Mouse (Mus musculus) liver, postnatal 0 days (tissue): ENCODE measurements at regions not wholly inside any gene's neighbourhood (a gene's known extent, or its start where the extent isn't known, plus 50 kb on each side); places are given as distances from the start of the nearest gene placed in this dataset.
A peak's percentile ranks its signal among the peaks of the same experiment; 100 is the strongest.

Experiments used
- ATAC-seq: fragments of 200-750 bp; cut with Nextera tagmentation; 2 replicates; pipeline ENCODE4 v1.8.0; 2017; ENCODE audit warnings: mild to moderate bottlenecking, moderate library complexity
- DNase-seq: peaks from one replicate; pipeline ENCODE4 v3.0.0-alpha.2; 2016
- H3K27ac ChIP-seq: fragments of 300-500 bp; sonication (generic); 2 replicates; pipeline ENCODE4 v1.5.1; 2014; ENCODE audit warnings: antibody characterized with exemption, moderate library complexity, mild to moderate bottlenecking, low read depth
- H3K27me3 ChIP-seq: fragments of 300-500 bp; sonication (generic); 2 replicates; pipeline ENCODE4 v1.6.1; 2014; ENCODE audit warnings: low read length, control low read depth, mixed read lengths; ENCODE audit not compliant: insufficient read depth
- H3K36me3 ChIP-seq: fragments of 300-500 bp; sonication (generic); replicated peaks from 2 replicates; pipeline ENCODE4 v1.6.1; 2014; ENCODE audit warnings: mild to moderate bottlenecking, control low read depth, low read length, moderate library complexity, mixed read lengths; ENCODE audit not compliant: insufficient read depth
- H3K4me1 ChIP-seq: fragments of 300-500 bp; sonication (generic); 2 replicates; pipeline ENCODE4 v1.6.1; 2014; ENCODE audit warnings: antibody characterized with exemption, mild to moderate bottlenecking, control low read depth; ENCODE audit not compliant: insufficient read depth
- H3K4me2 ChIP-seq: fragments of 300-500 bp; sonication (generic); 2 replicates; pipeline ENCODE4 v1.6.1; 2014; ENCODE audit warnings: low read depth, mild to moderate bottlenecking, low read length, moderate library complexity, mixed read lengths
- H3K4me3 ChIP-seq: fragments of 300-500 bp; sonication (generic); 2 replicates; pipeline ENCODE4 v1.5.1; 2014; ENCODE audit warnings: low read depth, low read length
- H3K9ac ChIP-seq: fragments of 300-500 bp; sonication (generic); replicated peaks from 2 replicates; pipeline ENCODE4 v1.6.1; 2014; ENCODE audit warnings: mild to moderate bottlenecking, moderate library complexity
- H3K9me3 ChIP-seq: fragments of 300-500 bp; sonication (generic); 2 replicates; pipeline ENCODE4 v1.6.1; 2016; ENCODE audit warnings: mild to moderate bottlenecking, control low read depth, low read length, mixed read lengths
- CTCF ChIP-seq: sonication (generic); IDR thresholded peaks from 2 replicates; pipeline ENCODE4 v1.5.1; 2016; ENCODE audit warnings: antibody characterized with exemption, low read depth
- EP300 ChIP-seq: IDR thresholded peaks from 2 replicates; pipeline ENCODE4 v1.6.1; 2016; ENCODE audit warnings: antibody characterized with exemption, low read depth, mild to moderate bottlenecking
- WGBS: fragments of 180-500 bp; shearing (Covaris S2); extraction: QIAGEN DNeasy Blood & Tissue Kit; methylation state at CpG from one replicate; pipeline ENCODE4 v1.1.7; 2014; ENCODE audit not compliant: insufficient replicate concordance; 5-methylcytosine and 5-hydroxymethylcytosine counted together

DNA sequence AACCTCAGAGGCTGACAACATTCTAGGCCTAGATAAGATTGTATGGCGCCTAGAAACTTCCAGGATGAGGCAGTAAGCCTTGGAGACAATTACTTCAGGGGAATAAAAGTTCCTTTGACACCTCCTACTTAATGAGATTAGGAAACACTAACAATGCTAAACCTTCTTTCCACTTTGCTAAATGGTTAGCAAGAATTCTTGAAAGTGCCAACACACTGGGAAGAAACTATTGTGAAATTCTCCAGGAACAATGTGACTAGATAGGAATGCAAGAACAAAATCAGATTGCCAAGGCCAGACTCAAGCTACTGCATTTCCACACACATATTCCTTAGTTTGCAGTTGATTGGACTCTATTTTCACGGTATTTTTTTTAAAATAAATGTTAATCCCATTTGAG is 76.0 kb upstream of the Dpyd start:
- Histone ChIP-seq H3K4me1 (no peaks in the 10 kb centered on the region), H3K9me3 (no peaks in the 10 kb centered on the region), H3K9ac (no peak overlapping the region), H3K4me2 (no peak overlapping the region), H3K4me3 (no peak overlapping the region), H3K27ac (no peak overlapping the region), H3K27me3 (no peaks in the 10 kb centered on the region), H3K36me3 (no peaks in the 10 kb centered on the region)
- TF ChIP-seq CTCF (no peak), EP300 (no peak)
- DNase-seq (no peak), ATAC-seq (no peak)
- WGBS: 38% methylated on average over 2 of the region's 2 CpGs

- Histone ChIP-seq H3K4me3 (no peak overlapping the region), H3K27me3 (no peaks in the 10 kb centered on the region), H3K36me3 (no peaks in the 10 kb centered on the region), H3K9me3 (no peaks in the 10 kb centered on the region), H3K4me2 (no peak overlapping the region), H3K27ac (no peak overlapping the region), H3K9ac (no peak overlapping the region), H3K4me1 (no peaks in the 10 kb centered on the region)
- 68% methylated on average over 8 of the region's 8 CpGs for WGBS
- ATAC-seq (no peak), DNase-seq (no peak)
- no peak for TF ChIP-seq CTCF
- no peak for TF ChIP-seq EP300
These were observed 74.5 kb upstream of the Dpyd start for GRCm38 (mm10) chr3:118487408-118487807.

- no peaks in the 10 kb centered on the region for H3K27me3 ChIP-seq
- no peak overlapping the region for H3K9ac ChIP-seq
- TF ChIP-seq EP300: no peak
- no peak for TF ChIP-seq CTCF
- DNase-seq (no peak), ATAC-seq (no peak)
- no peak overlapping the region for H3K4me2 ChIP-seq
- no peaks in the 10 kb centered on the region for H3K36me3 ChIP-seq
- no peak overlapping the region for H3K4me3 ChIP-seq
- H3K27ac ChIP-seq: no peak overlapping the region
- no peaks in the 10 kb centered on the region for H3K4me1 ChIP-seq
- no peaks in the 10 kb centered on the region for H3K9me3 ChIP-seq
- WGBS: 67% methylated on average over 1 of the region's 1 CpGs
These were observed 70.8 kb upstream of the Dpyd start for GRCm38 (mm10) chr3:118491101-118491500.

DNA sequence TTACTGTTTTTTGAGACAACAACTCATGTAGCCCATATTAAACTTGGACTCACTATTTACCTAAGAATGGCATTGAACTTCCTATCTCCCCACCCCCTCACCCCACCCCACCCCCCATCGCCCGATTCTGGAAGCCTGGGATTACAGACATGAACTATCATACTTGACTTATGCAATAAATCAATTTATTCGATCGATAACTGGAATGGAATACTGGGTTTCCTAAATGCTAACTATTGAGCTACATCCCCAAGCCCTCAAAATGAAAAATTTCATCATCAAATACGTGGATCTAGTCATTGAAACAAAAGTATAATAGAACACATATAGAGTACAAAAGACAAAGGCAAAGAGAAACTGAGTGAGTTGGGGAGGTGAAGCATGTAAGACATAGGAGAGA is 70.1 kb upstream of the Dpyd start:
- Histone ChIP-seq H3K9me3 (no peaks in the 10 kb centered on the region), H3K4me1 (no peaks in the 10 kb centered on the region), H3K36me3 (no peaks in the 10 kb centered on the region), H3K4me2 (no peak overlapping the region), H3K9ac (no peak overlapping the region), H3K27me3 (no peaks in the 10 kb centered on the region), H3K27ac (no peak overlapping the region), H3K4me3 (no peak overlapping the region)
- ATAC-seq (no peak), DNase-seq (no peak)
- TF ChIP-seq EP300 (no peak), CTCF (no peak)
- 75% methylated on average over 5 of the region's 5 CpGs for WGBS

DNA sequence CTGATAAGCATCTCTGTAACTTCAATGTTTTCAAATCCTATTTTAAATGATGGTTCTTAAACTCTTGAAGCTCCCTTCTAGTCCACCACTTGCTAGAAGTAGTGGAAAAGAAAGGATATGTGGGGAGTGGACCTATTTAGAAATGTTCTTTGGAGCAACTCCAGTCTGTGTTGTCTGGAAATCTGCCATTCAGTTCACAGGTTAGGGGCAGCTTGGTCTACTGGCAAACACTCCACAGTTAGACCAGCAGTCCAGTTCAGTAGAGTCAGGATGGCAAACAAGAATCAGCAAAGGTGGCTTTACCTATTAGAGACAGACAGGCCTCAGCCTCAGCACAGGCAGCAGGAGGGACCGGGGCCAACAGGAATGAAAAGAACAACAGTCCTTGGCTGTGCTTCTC is 67.3 kb upstream of the Dpyd start:
- TF ChIP-seq EP300 (no peak), CTCF (no peak)
- DNase-seq (no peak), ATAC-seq (peak; percentile 43; the same call in 1 of the 2 replicates)
- 85% methylated on average over 1 of the region's 1 CpGs for WGBS
- no peaks in the 10 kb centered on the region for H3K36me3 ChIP-seq
- no peaks in the 10 kb centered on the region for H3K27me3 ChIP-seq
- no peak overlapping the region for H3K4me3 ChIP-seq
- no peaks in the 10 kb centered on the region for H3K9me3 ChIP-seq
- no peak overlapping the region for H3K4me2 ChIP-seq
- no peaks in the 10 kb centered on the region for H3K4me1 ChIP-seq
- H3K9ac ChIP-seq: no peak overlapping the region
- H3K27ac ChIP-seq: peak overlapping the region; percentile 20; the same call in 1 of the 2 replicates

DNA sequence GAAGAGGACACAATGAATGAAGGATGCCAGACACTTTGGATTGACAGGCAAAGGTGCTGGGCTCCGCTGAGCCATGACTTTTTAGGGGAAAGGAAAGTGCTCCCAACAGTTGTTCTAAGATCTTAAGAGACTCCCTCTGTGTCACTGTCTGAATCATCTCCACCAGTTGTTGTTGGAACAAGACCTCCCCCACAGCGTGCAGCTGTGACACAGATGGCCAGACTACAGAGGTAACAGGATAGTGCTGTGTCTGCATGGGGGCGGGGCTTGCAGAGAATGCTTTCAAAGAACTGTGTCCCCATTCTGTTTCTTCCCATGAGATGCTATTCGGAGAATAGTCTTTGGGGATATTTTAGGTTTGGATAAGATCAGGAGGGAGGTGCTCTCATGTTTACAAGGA is 61.7 kb upstream of the Dpyd start:
- DNase-seq: no peak
- no peaks in the 10 kb centered on the region for H3K9me3 ChIP-seq
- ATAC-seq: no peak
- TF ChIP-seq CTCF: no peak
- TF ChIP-seq EP300: no peak
- WGBS: 36% methylated on average over 4 of the region's 4 CpGs
- no peaks in the 10 kb centered on the region for H3K4me1 ChIP-seq
- no peaks in the 10 kb centered on the region for H3K36me3 ChIP-seq
- no peak overlapping the region for H3K9ac ChIP-seq
- H3K4me3 ChIP-seq: no peak overlapping the region
- H3K27me3 ChIP-seq: no peaks in the 10 kb centered on the region
- no peak overlapping the region for H3K27ac ChIP-seq
- no peak overlapping the region for H3K4me2 ChIP-seq

GRCm38 (mm10) chr3:118507582-118508237 is 54.2 kb upstream of the Dpyd start:
- no peaks in the 10 kb centered on the region for H3K4me1 ChIP-seq
- TF ChIP-seq CTCF (no peak), EP300 (no peak)
- H3K4me2 ChIP-seq: no peak overlapping the region
- no peaks in the 10 kb centered on the region for H3K27me3 ChIP-seq
- H3K9ac ChIP-seq: no peak overlapping the region
- DNase-seq: no peak
- no peak overlapping the region for H3K27ac ChIP-seq
- no peaks in the 10 kb centered on the region for H3K9me3 ChIP-seq
- H3K36me3 ChIP-seq: no peaks in the 10 kb centered on the region
- no peak for ATAC-seq
- WGBS: 64% methylated on average over 7 of the region's 7 CpGs
- H3K4me3 ChIP-seq: no peak overlapping the region
